Mouse (Mus musculus) limb, embryonic 14.5 days (tissue): ENCODE results near the gene Traf3ip2. TPM values are rescaled to one million over a fixed set of nuclear protein-coding genes. Genes with fewer than 3 reads are reported as not detected.

Source experiments
- ATAC-seq: fragments of 200-750 bp; cut with Nextera tagmentation; 2 replicates; pipeline ENCODE4 v1.8.0; 2017; ENCODE audit warnings: low read depth, moderate number of reproducible peaks, moderate TSS enrichment; ENCODE audit not compliant: low FRiP score
- DNase-seq: peaks from one replicate; pipeline ENCODE4 v3.0.0-alpha.2; 2015; ENCODE audit warnings: low spot score
- H3K27ac ChIP-seq: fragments of 300-500 bp; sonication (generic); replicated peaks from 2 replicates; pipeline ENCODE4 v1.5.1; 2014; ENCODE audit warnings: low read depth, mild to moderate bottlenecking, low read length, moderate library complexity, mixed read lengths
- H3K27me3 ChIP-seq: fragments of 300-500 bp; sonication (generic); 2 replicates; pipeline ENCODE4 v1.6.1; 2014; ENCODE audit warnings: low read length, mixed read lengths; ENCODE audit not compliant: control insufficient read depth, insufficient read depth
- H3K36me3 ChIP-seq: fragments of 300-500 bp; sonication (generic); 2 replicates; pipeline ENCODE4 v1.6.1; 2014; ENCODE audit warnings: mild to moderate bottlenecking, low read length, moderate library complexity, mixed read lengths; ENCODE audit not compliant: control insufficient read depth, insufficient read depth
- H3K4me1 ChIP-seq: fragments of 300-500 bp; sonication (generic); 2 replicates; pipeline ENCODE4 v1.6.1; 2014; ENCODE audit warnings: antibody characterized with exemption, low read length, mixed read lengths; ENCODE audit not compliant: control insufficient read depth, insufficient read depth
- H3K4me2 ChIP-seq: fragments of 300-500 bp; sonication (generic); replicated peaks from 2 replicates; pipeline ENCODE4 v1.6.1; 2014; ENCODE audit warnings: low read depth, mild to moderate bottlenecking, low read length, moderate library complexity; ENCODE audit not compliant: severe bottlenecking
- H3K4me3 ChIP-seq: fragments of 300-500 bp; sonication (generic); replicated peaks from 2 replicates; pipeline ENCODE4 v1.5.1; 2014; ENCODE audit warnings: low read length
- H3K9ac ChIP-seq: fragments of 300-500 bp; sonication (generic); 2 replicates; pipeline ENCODE4 v1.6.1; 2014; ENCODE audit warnings: mild to moderate bottlenecking, low read depth, low read length, moderate library complexity; ENCODE audit not compliant: severe bottlenecking
- H3K9me3 ChIP-seq: fragments of 300-500 bp; sonication (generic); 2 replicates; pipeline ENCODE4 v1.6.1; 2016; ENCODE audit warnings: low read length; ENCODE audit not compliant: control insufficient read depth
- POLR2A ChIP-seq: fragments of 200-500 bp; IDR thresholded peaks from 2 replicates; pipeline ENCODE4 v1.8.0; 2012; ENCODE audit warnings: inconsistent platforms, mild to moderate bottlenecking, moderate library complexity, borderline replicate concordance; ENCODE audit not compliant: insufficient read depth, insufficient read length; ENCODE audit errors: extremely low read depth
- WGBS: fragments of 180-500 bp; shearing (Covaris S2); extraction: QIAGEN DNeasy Blood & Tissue Kit; methylation state at CpG from one replicate; pipeline ENCODE4 v1.1.7; 2014; 5-methylcytosine and 5-hydroxymethylcytosine counted together
- polyA plus RNA-seq, 2 experiments: library from polyadenylated mRNA; depleted of rRNA in 1 of 2; stranded (reverse) in 1 of 2; unstranded in 1 of 2; fragments of >200 nt; fragmentation: Nextera tagmentation in 1 of 2; extraction: Ambion mirVana in 1 of 2; gene quantifications; 2 replicates each; pipeline versions ENCODE4 v1.2.1 to v1.2.3; 2012 to 2014

The Traf3ip2 gene
- polyA plus RNA-seq, 2 experiments, result 9.0 to 13.3 TPM

- H3K27ac ChIP-seq, result no peak overlapping the region
- H3K4me2 ChIP-seq, result no peak overlapping the region
- WGBS, result 67% methylated on average over 4 of the region's 4 CpGs
- peaks cover 1% of the 10 kb centered on the region; the same call in 1 of the 2 replicates for H3K9me3 ChIP-seq
- H3K4me3 ChIP-seq, result no peak overlapping the region
- no peak overlapping the region for H3K9ac ChIP-seq
- DNase-seq, result no peak
- no peak for TF ChIP-seq POLR2A
- H3K27me3 ChIP-seq, result no peaks in the 10 kb centered on the region
- peaks cover 14% of the 10 kb centered on the region for H3K4me1 ChIP-seq
- ATAC-seq, result no peak
- H3K36me3 ChIP-seq, result no peaks in the 10 kb centered on the region
Observed at GRCm38 (mm10) chr10:39599601-39600000, 13.1 kb upstream of the Traf3ip2 start.

DNA sequence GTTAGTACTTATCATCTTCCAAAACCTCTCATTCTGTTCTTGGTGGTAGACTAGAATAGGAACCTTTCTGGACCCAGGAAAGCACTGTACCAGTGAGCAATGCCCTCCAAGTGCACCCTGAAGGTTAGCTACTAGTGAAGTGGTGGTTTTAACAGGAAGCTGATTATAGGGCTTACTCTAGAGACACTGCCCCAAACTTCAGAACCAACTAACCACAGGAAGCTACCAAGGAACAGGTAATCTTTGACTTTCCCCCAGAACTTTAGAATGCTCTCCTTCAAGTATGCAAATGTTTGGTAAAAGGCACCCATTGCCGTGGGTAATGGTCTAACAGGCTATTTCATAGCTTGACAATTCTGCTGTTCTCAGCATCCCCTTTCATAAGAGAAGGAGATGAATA lies 12.6 kb upstream of the Traf3ip2 start:
- Histone ChIP-seq H3K9me3 (peaks cover 6% of the 10 kb centered on the region; the same call in 1 of the 2 replicates), H3K27me3 (no peaks in the 10 kb centered on the region), H3K36me3 (no peaks in the 10 kb centered on the region), H3K4me1 (peaks cover 14% of the 10 kb centered on the region), H3K27ac (no peak overlapping the region), H3K4me2 (no peak overlapping the region), H3K4me3 (no peak overlapping the region), H3K9ac (no peak overlapping the region)
- no peak for DNase-seq
- WGBS, result 70% methylated on average over 1 of the region's 1 CpGs
- no peak for TF ChIP-seq POLR2A
- no peak for ATAC-seq

- no peak for TF ChIP-seq POLR2A
- Histone ChIP-seq H3K4me3 (no peak overlapping the region), H3K9me3 (peaks cover 12% of the 10 kb centered on the region; the same call in 1 of the 2 replicates), H3K9ac (no peak overlapping the region), H3K4me1 (peaks cover 11% of the 10 kb centered on the region), H3K4me2 (no peak overlapping the region), H3K27ac (no peak overlapping the region), H3K27me3 (no peaks in the 10 kb centered on the region), H3K36me3 (no peaks in the 10 kb centered on the region)
- ATAC-seq (no peak), DNase-seq (no peak)
- WGBS, result 88% methylated on average over 5 of the region's 5 CpGs
Observed at GRCm38 (mm10) chr10:39601068-39601467, 11.7 kb upstream of the Traf3ip2 start.

GRCm38 (mm10) chr10:39606434-39606833 lies 6.3 kb upstream of the Traf3ip2 start:
- Histone ChIP-seq H3K4me3 (no peak overlapping the region), H3K9ac (no peak overlapping the region), H3K4me1 (no peaks in the 10 kb centered on the region), H3K36me3 (no peaks in the 10 kb centered on the region), H3K9me3 (peaks cover 13% of the 10 kb centered on the region; the same call in 1 of the 2 replicates), H3K27ac (no peak overlapping the region), H3K27me3 (no peaks in the 10 kb centered on the region), H3K4me2 (no peak overlapping the region)
- DNase-seq (no peak), ATAC-seq (no peak)
- TF ChIP-seq POLR2A, result no peak
- 96% methylated on average over 1 of the region's 1 CpGs for WGBS

- 23% methylated on average over 3 of the region's 3 CpGs for WGBS
- no peak for TF ChIP-seq POLR2A
- no peaks in the 10 kb centered on the region for H3K27me3 ChIP-seq
- peaks cover 33% of the 10 kb centered on the region for H3K4me1 ChIP-seq
- no peak overlapping the region for H3K4me2 ChIP-seq
- H3K9me3 ChIP-seq, result no peaks in the 10 kb centered on the region
- no peak overlapping the region for H3K9ac ChIP-seq
- H3K4me3 ChIP-seq, result no peak overlapping the region
- DNase-seq, result no peak
- ATAC-seq, result no peak
- H3K36me3 ChIP-seq, result no peaks in the 10 kb centered on the region
- H3K27ac ChIP-seq, result no peak overlapping the region
Observed at GRCm38 (mm10) chr10:39611234-39611633, 1.5 kb upstream of the Traf3ip2 start.

GRCm38 (mm10) chr10:39612131-39612530 lies 603 bp upstream of the Traf3ip2 start:
- no peak overlapping the region for H3K4me2 ChIP-seq
- ATAC-seq (no peak), DNase-seq (no peak)
- H3K4me1 ChIP-seq, result peaks cover 33% of the 10 kb centered on the region
- H3K36me3 ChIP-seq, result no peaks in the 10 kb centered on the region
- H3K27me3 ChIP-seq, result no peaks in the 10 kb centered on the region
- no peak overlapping the region for H3K4me3 ChIP-seq
- no peak overlapping the region for H3K9ac ChIP-seq
- no peak for TF ChIP-seq POLR2A
- H3K27ac ChIP-seq, result no peak overlapping the region
- 62% methylated on average over 2 of the region's 2 CpGs for WGBS
- no peaks in the 10 kb centered on the region for H3K9me3 ChIP-seq
